Mouse (Mus musculus) heart, embryonic 16.5 days (tissue): ENCODE results near the gene Rxfp3. TPM values are rescaled to one million over a fixed set of nuclear protein-coding genes. Genes with fewer than 3 reads are reported as not detected.

Experiments
- ATAC-seq: fragments of 200-750 bp; cut with Nextera tagmentation; replicated peaks from 2 replicates; pipeline ENCODE4 v1.8.0; 2017; ENCODE audit warnings: moderate number of reproducible peaks; ENCODE audit not compliant: insufficient read depth, low FRiP score; ENCODE audit errors: extremely low read depth
- H3K27ac ChIP-seq: fragments of 300-500 bp; sonication (generic); 2 replicates; pipeline ENCODE4 v1.5.1; 2014; ENCODE audit warnings: mild to moderate bottlenecking, low read length, control low read depth, moderate library complexity
- H3K27me3 ChIP-seq: fragments of 300-500 bp; sonication (generic); 2 replicates; pipeline ENCODE4 v1.6.1; 2014; ENCODE audit warnings: low read length, mixed read lengths; ENCODE audit not compliant: control insufficient read depth, insufficient read depth
- H3K36me3 ChIP-seq: fragments of 300-500 bp; sonication (generic); 2 replicates; pipeline ENCODE4 v1.6.1; 2014; ENCODE audit not compliant: control insufficient read depth, insufficient read depth
- H3K4me1 ChIP-seq: fragments of 300-500 bp; sonication (generic); 2 replicates; pipeline ENCODE4 v1.6.1; 2014; ENCODE audit warnings: low read length, mixed read lengths; ENCODE audit not compliant: control insufficient read depth, insufficient read depth
- H3K4me2 ChIP-seq: fragments of 300-500 bp; sonication (generic); 2 replicates; pipeline ENCODE4 v1.6.1; 2014; ENCODE audit warnings: low read depth, mild to moderate bottlenecking, control low read depth, low read length
- H3K4me3 ChIP-seq: fragments of 300-500 bp; sonication (generic); 2 replicates; pipeline ENCODE4 v1.5.1; 2014; ENCODE audit warnings: mild to moderate bottlenecking, control low read depth, low read length
- H3K9ac ChIP-seq: fragments of 300-500 bp; sonication (generic); 2 replicates; pipeline ENCODE4 v1.6.1; 2014; ENCODE audit warnings: low read length, control low read depth
- H3K9me3 ChIP-seq: fragments of 300-500 bp; sonication (generic); replicated peaks from 2 replicates; pipeline ENCODE4 v1.6.1; 2016; ENCODE audit warnings: low read length; ENCODE audit not compliant: control insufficient read depth
- WGBS: fragments of 180-500 bp; shearing (Covaris S2); extraction: QIAGEN DNeasy Blood & Tissue Kit; methylation state at CpG from one replicate; pipeline ENCODE4 v1.1.7; 2014; 5-methylcytosine and 5-hydroxymethylcytosine counted together
- polyA plus RNA-seq: library from polyadenylated mRNA; unstranded; fragments of >200 nt; fragmentation: Nextera tagmentation; extraction: Ambion mirVana; gene quantifications from 2 replicates; pipeline ENCODE4 v1.2.1, GENCODE M21; 2015

Rxfp3 gene
- polyA plus RNA-seq, 1 experiment from 2014 or later: 0.05 TPM

DNA sequence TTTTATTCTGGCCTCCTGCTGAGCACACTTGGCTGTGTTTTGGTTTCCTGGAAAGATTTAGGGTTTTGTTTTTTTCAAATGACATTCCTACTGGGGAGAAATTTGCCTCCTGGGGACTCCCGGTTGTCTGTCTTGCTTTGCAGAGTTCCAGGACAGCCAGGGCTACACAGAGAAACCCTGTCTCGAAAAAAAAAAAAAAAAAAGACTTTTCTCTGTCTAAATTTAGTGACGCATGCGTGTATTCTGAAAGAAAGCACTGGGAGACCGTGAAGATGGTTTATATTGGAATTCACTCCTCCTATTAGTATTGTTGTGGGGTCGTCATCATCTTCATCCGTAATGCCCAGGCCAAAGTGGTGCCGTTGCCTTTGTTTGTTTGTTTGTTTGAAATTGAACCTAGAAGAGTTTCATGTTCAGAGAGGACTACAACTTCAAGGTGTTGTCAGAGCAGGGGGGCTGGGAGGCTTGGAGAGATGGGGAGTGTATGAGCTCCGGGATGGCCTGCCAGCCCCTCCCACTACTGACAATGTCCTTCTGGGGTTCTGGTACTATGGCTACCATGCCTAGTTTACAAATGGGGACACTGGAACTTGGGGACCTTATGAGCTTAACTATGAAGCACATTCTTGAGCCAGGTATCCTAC lies 27.9 kb upstream of the Rxfp3 start:
- no peaks in the 10 kb centered on the region for H3K9me3 ChIP-seq
- peak overlapping the region; percentile 64 for H3K4me3 ChIP-seq
- H3K27ac ChIP-seq: peak overlapping the region; percentile 85
- ATAC-seq: no peak
- peaks cover 14% of the 10 kb centered on the region for H3K4me1 ChIP-seq
- H3K27me3 ChIP-seq: no peaks in the 10 kb centered on the region
- H3K9ac ChIP-seq: peak overlapping the region; percentile 76
- 7% methylated on average over 9 of the region's 9 CpGs for WGBS
- H3K36me3 ChIP-seq: no peaks in the 10 kb centered on the region
- peak overlapping the region; percentile 91 for H3K4me2 ChIP-seq

DNA sequence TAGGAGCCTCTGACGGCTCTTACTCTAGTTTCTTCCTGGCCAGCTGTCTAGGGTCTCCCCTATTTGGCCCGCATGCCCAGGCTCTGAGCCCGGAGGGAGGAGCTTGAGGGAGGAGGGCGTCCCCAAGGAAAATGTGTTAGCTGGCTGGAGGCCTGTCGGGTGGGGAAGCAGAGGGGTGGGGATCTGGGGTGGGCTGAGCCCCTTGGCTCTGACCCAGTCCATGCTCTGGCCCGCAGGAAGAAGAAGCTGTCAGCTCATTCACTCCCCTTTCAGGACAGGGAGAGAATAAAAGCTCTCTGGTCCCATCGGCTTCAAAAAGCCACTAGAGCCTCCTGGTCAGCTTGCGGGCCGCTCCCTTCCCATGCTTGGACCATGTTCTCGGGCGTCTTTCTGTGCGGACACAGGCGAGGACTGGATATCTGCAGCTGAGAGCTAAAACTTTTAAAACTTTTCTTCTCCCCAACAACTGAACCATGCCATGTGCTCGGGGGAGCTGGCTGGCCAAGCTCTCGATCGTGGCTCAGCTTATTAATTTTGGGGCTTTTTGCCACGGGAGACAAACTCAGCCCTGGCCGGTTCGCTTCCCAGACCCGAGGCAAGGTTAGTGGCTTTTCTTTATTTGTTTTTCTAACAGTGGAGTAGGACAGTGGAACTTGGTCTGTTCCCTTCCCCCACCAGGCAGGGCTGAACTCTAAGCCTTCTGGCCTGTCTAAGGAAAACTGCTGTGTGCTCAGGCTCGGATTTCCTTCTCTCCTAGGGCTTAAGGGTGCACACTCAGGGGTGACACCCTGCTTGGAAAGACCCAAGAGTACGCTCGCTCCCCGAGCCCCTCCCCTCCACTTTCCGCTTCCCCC lies 27.0 kb upstream of the Rxfp3 start, which contains the start of gene Adamts12:
TSS of gene Adamts12 (plus strand) at position 233 of the 854 bp plus-strand sequence.
- peak within 1 kb of the TSS; percentile 91 for H3K4me2 ChIP-seq
- no peaks in the 10 kb centered on the region for H3K27me3 ChIP-seq
- 3% methylated on average over 24 of the region's 25 CpGs for WGBS
- peaks cover 14% of the 10 kb centered on the region for H3K4me1 ChIP-seq
- H3K4me3 ChIP-seq: peak within 1 kb of the TSS; percentile 64
- peak within 1 kb of the TSS; percentile 76 for H3K9ac ChIP-seq
- peak; percentile 92 for ATAC-seq
- peak within 1 kb of the TSS; percentile 85 for H3K27ac ChIP-seq
- H3K36me3 ChIP-seq: no peaks in the 10 kb centered on the region
- H3K9me3 ChIP-seq: no peaks in the 10 kb centered on the region

DNA sequence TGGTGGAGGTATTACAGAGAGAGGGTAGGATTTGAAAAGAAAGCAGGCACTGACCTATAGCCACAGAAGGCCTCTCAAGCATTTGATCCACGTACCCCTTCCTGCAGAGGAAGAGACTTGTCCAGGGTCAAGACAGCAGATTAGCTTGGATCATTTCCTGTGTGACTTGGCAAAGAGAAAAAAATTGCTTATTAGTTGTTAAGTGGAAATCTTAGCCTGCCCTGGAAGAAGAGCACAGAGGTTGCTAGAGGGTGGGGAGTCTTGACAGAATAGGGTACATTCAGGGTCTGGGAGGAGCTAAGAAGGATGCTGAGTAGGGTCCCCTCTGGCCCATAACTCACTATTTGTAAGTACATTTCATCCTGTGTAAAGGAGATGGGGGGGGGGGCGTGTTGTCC lies 26.4 kb upstream of the Rxfp3 start:
- H3K27me3 ChIP-seq: no peaks in the 10 kb centered on the region
- WGBS: 20% methylated on average over 2 of the region's 2 CpGs
- H3K4me3 ChIP-seq: peak overlapping the region; percentile 64; the same call in 1 of the 2 replicates
- peak overlapping the region; percentile 65 for H3K27ac ChIP-seq
- ATAC-seq: peak; percentile 18; the same call in 1 of the 2 replicates
- peak overlapping the region; percentile 91 for H3K4me2 ChIP-seq
- H3K9me3 ChIP-seq: no peaks in the 10 kb centered on the region
- no peaks in the 10 kb centered on the region for H3K36me3 ChIP-seq
- no peak overlapping the region; the same call in 1 of the 2 replicates for H3K9ac ChIP-seq
- peaks cover 14% of the 10 kb centered on the region for H3K4me1 ChIP-seq

DNA sequence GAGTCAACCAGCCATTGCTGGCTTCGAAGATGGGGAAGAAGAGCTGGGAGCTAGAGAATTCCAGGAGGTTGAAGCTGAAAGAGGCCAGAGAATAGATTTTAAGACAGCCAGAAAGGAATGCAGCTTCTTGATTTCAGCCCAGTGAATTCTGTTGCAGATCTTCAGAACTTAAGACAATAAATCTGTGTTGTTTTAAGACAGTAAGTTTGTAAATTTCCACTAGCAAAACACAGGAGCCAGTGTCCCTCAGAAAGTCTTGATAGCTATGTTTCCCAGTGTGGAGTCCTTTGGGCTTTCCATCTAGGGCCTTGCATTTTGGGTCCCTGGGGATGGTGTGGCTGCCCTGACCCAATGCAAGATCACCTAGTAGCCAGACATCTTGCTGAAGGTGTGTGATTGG lies 25.1 kb upstream of the Rxfp3 start:
- 75% methylated on average over 1 of the region's 1 CpGs for WGBS
- Histone ChIP-seq H3K9me3 (no peaks in the 10 kb centered on the region), H3K9ac (no peak overlapping the region), H3K4me3 (no peak overlapping the region), H3K36me3 (no peaks in the 10 kb centered on the region), H3K27ac (no peak overlapping the region), H3K27me3 (no peaks in the 10 kb centered on the region), H3K4me1 (peaks cover 14% of the 10 kb centered on the region), H3K4me2 (no peak overlapping the region)
- ATAC-seq: no peak

DNA sequence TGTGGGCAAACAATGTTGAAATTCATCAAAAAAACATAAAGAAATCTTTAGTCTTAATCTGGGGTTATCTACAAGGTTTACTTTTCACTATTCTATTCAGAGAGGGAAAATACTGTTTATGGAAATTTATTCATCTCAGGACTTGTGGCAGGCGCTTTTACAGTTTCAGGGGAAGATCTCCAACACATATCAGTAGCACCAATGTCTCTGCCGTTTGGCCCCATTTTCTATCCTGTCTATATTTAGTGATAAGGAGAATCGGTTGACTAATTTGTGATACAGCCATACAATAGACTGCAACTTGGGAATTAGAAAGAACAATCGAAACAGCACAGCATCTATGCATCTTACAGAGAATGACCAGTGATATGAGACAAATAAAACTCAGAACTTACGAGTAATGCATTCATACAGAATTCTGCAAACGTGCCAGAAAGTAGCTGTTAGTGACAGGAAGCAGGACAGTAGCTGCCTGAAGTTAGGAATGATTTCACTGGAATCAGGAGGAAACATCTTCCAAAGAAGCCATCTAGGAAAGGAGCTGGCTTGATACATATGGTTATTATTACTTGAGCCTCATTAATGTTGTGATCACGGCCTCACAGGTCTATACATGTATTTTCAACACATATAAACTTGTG lies 16.8 kb upstream of the Rxfp3 start:
- no peaks in the 10 kb centered on the region for H3K36me3 ChIP-seq
- no peaks in the 10 kb centered on the region for H3K27me3 ChIP-seq
- H3K9me3 ChIP-seq: no peaks in the 10 kb centered on the region
- no peak for ATAC-seq
- H3K27ac ChIP-seq: no peak overlapping the region
- no peak overlapping the region for H3K4me3 ChIP-seq
- H3K9ac ChIP-seq: no peak overlapping the region
- 56% methylated on average over 7 of the region's 7 CpGs for WGBS
- H3K4me1 ChIP-seq: no peaks in the 10 kb centered on the region
- H3K4me2 ChIP-seq: no peak overlapping the region

DNA sequence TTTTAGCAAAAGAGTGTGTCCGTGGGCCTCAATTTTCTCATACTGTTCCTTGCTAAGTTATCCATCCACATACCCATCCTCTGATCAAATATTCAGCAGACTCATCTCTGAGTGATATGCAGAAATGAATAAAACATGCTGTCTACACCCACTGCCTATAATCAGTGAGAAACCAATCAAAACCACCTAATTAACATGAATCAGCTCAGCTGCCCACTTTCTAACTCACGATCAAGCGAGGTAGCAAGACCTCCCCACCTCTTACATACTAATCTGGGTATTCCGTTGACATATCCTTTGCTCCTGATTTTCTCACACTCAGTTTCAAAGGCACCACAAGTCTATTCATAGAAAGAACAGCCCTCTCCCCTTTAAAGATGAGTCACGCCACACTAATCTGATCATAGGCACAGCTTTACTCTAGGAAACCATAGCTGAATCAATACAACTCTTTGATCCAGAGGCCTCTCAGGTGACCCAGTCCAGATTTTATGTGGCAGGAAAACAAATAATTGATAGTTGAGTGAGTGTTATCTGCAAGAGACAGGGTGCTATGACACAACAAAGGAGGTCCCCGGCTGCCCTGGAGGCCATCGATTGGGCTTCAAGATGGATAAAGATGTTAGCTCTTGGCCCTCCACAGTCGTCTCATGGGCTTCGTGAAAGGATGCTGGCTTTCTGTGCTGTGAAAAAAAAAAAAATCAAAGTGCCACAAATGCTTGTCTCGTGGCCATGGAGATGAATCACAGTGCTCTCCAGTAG lies 16.1 kb upstream of the Rxfp3 start:
- Histone ChIP-seq H3K4me1 (no peaks in the 10 kb centered on the region), H3K4me2 (no peak overlapping the region), H3K9me3 (no peaks in the 10 kb centered on the region), H3K9ac (no peak overlapping the region), H3K36me3 (no peaks in the 10 kb centered on the region), H3K4me3 (no peak overlapping the region), H3K27me3 (no peaks in the 10 kb centered on the region), H3K27ac (no peak overlapping the region)
- 54% methylated on average over 10 of the region's 10 CpGs for WGBS
- no peak for ATAC-seq

DNA sequence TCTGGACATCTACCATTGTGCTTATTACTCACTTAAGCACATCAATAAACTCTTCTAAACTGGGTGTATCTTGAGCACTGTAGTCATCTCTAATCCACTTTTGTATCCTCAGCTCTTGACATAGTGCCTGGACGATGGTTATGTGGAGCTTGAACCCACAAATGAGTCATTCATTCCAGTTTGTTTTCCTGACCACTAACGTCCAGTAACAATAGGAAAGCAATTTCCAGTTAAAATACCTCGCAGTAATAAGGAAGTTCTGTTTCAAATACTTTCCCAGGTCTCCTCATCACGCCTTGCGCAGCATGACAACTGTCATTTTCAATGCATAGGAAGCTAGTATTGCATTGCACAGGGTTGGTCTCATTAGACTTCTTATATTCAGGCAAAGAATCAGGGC lies 5.0 kb upstream of the Rxfp3 start:
- no peaks in the 10 kb centered on the region for H3K36me3 ChIP-seq
- no peak overlapping the region for H3K4me2 ChIP-seq
- H3K9me3 ChIP-seq: no peaks in the 10 kb centered on the region
- no peak overlapping the region for H3K27ac ChIP-seq
- no peak for ATAC-seq
- H3K4me1 ChIP-seq: no peaks in the 10 kb centered on the region
- 68% methylated on average over 5 of the region's 5 CpGs for WGBS
- H3K9ac ChIP-seq: no peak overlapping the region
- H3K27me3 ChIP-seq: peaks cover 6% of the 10 kb centered on the region
- H3K4me3 ChIP-seq: no peak overlapping the region

DNA sequence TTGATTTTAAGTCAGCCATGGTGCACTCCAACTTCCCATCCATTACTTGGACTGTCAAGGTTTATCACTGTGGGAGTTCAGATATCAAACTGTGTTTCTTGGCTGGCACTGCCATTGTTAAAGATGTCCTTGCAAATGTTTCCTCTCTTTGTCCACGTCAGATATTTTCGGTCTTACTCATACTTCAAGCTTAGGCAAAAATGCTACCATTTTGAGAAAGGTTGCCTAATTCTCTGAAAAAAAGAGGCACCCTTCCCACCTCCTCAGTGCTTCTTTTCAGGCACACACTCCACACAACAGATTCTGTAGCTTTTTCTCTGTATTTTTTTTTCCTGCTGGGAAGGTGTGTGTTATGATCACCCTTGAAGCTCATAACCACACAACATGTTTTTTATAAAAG lies 3.4 kb upstream of the Rxfp3 start:
- peaks cover 6% of the 10 kb centered on the region; the same call in 1 of the 2 replicates for H3K4me1 ChIP-seq
- H3K27me3 ChIP-seq: peaks cover 22% of the 10 kb centered on the region
- no peaks in the 10 kb centered on the region for H3K36me3 ChIP-seq
- no peaks in the 10 kb centered on the region for H3K9me3 ChIP-seq
- H3K4me2 ChIP-seq: no peak overlapping the region
- H3K9ac ChIP-seq: no peak overlapping the region
- no peak for ATAC-seq
- no peak overlapping the region for H3K4me3 ChIP-seq
- H3K27ac ChIP-seq: no peak overlapping the region
- 58% methylated on average over 2 of the region's 2 CpGs for WGBS
